Mouse (Mus musculus): ENCODE measurements around the gene Mogs. TPM values are rescaled to one million over a fixed set of nuclear protein-coding genes. Genes with fewer than 3 reads are reported as not detected.
A peak's percentile ranks its signal among the peaks of the same experiment; 100 is the strongest.
"Not testable (repeated sequence)": the region's sequence is repeated elsewhere in the genome, so short reads cannot be mapped to it uniquely, and the experiment has no call there.

Mogs gene
- polyA plus RNA-seq, 1 experiment from 2014 or later: 14.0 TPM

DNA sequence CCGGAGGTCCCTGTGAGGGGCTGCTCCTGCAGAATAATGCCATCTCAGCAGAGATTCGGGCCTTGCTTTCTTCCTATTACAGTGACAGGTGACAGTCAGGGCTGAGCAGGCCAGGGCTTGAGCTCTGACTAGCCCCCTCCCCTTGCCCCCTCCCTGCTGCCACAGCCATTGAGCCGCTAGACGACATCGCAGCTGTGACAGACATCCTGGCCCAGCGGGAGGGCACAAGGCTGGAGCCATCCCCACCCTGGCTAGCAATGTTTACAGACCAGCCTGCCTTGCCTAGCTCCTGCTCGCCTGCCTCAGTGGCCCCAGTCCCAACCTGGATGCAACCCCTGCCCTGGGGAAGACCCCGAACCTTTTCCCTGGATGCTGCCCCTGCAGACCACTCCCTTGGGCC, 36.4 kb downstream of the Mogs start:
- no peak overlapping the region for H3K9ac ChIP-seq (ENCODE audit: low read length)
- peaks cover 7% of the 10 kb centered on the region for H3K4me1 ChIP-seq (ENCODE audit: control insufficient read depth, insufficient read depth, low read length)
- H3K27me3 ChIP-seq (ENCODE audit: control insufficient read depth, insufficient read depth, low read length): no peaks in the 10 kb centered on the region
- no peak overlapping the region for H3K27ac ChIP-seq (ENCODE audit: low read length)
- H3K36me3 ChIP-seq (ENCODE audit: control insufficient read depth, insufficient read depth): peaks cover 16% of the 10 kb centered on the region
- H3K9me3 ChIP-seq (replicated peaks; ENCODE audit: control insufficient read depth, low read length): no peaks in the 10 kb centered on the region
- ATAC-seq (replicated peaks; ENCODE audit: extremely low read depth, insufficient read depth, low FRiP score): no peak
- no peak overlapping the region for H3K4me2 ChIP-seq (ENCODE audit: low read depth, low read length)
- WGBS: 38% methylated on average over 8 of the region's 8 CpGs
- H3K4me3 ChIP-seq (ENCODE audit: low read length): no peak overlapping the region

DNA sequence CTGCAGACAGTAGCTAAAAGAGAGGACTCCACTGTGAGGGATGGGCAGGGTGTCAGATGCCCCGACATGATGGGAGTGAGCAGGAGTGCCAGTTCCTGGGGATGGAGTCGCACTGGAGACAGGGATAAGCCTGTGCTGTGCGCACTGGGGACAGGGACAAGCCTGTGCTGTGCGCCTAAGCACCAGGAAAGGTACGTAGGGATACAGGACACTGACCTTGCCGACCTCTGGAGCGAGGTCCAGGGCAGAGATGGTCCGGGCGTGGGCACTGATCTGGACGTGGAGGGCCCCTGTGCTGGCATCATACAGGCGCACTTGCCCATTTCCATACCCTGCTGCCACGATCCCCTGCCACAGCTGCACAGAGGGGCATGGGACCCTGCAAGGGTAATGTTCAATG, 37.7 kb downstream of the Mogs start:
- Histone ChIP-seq H3K9me3 (replicated peaks; ENCODE audit: control insufficient read depth, low read length) (no peaks in the 10 kb centered on the region), H3K36me3 (ENCODE audit: control insufficient read depth, insufficient read depth) (peaks cover 14% of the 10 kb centered on the region), H3K9ac (ENCODE audit: low read length) (no peak overlapping the region), H3K4me3 (ENCODE audit: low read length) (no peak overlapping the region), H3K4me2 (ENCODE audit: low read depth, low read length) (no peak overlapping the region), H3K27me3 (ENCODE audit: control insufficient read depth, insufficient read depth, low read length) (no peaks in the 10 kb centered on the region), H3K4me1 (ENCODE audit: control insufficient read depth, insufficient read depth, low read length) (peaks cover 7% of the 10 kb centered on the region), H3K27ac (ENCODE audit: low read length) (no peak overlapping the region)
- 86% methylated on average over 12 of the region's 12 CpGs for WGBS
- ATAC-seq (replicated peaks; ENCODE audit: extremely low read depth, insufficient read depth, low FRiP score): no peak

DNA sequence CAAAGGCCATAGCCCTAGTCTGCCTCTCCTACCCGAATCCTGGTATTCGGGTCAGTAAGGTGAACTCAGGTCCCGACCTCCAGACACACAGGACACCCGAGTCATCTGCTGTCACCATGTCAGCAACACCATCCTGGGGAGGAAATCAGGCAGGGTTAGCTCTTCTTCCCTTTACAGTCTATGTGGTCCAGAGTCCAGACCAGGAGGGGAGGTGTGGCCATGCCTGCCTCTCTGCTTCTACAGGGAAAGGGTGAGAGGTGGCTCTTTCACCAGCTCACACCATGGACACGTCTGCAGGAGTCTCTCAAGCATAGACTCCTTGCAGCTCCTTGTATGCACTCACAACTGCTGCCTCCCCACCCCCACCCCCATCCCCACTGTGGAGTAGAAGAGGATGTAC, 38.2 kb downstream of the Mogs start:
- Histone ChIP-seq H3K4me1 (ENCODE audit: control insufficient read depth, insufficient read depth, low read length) (peaks cover 7% of the 10 kb centered on the region), H3K4me3 (ENCODE audit: low read length) (no peak overlapping the region), H3K9me3 (replicated peaks; ENCODE audit: control insufficient read depth, low read length) (no peaks in the 10 kb centered on the region), H3K27ac (ENCODE audit: low read length) (no peak overlapping the region), H3K36me3 (ENCODE audit: control insufficient read depth, insufficient read depth) (peaks cover 13% of the 10 kb centered on the region), H3K9ac (ENCODE audit: low read length) (no peak overlapping the region), H3K27me3 (ENCODE audit: control insufficient read depth, insufficient read depth, low read length) (no peaks in the 10 kb centered on the region), H3K4me2 (ENCODE audit: low read depth, low read length) (no peak overlapping the region)
- no peak for ATAC-seq (replicated peaks; ENCODE audit: extremely low read depth, insufficient read depth, low FRiP score)
- WGBS: 67% methylated on average over 5 of the region's 5 CpGs

GRCm38 (mm10) chr6:83155552-83156238, 40.4 kb downstream of the Mogs start:
- H3K9ac ChIP-seq (ENCODE audit: low read length): peak overlapping the region; percentile 68
- H3K4me2 ChIP-seq (ENCODE audit: low read depth, low read length): peak overlapping the region; percentile 92
- peaks cover 6% of the 10 kb centered on the region for H3K36me3 ChIP-seq (ENCODE audit: control insufficient read depth, insufficient read depth)
- ATAC-seq (replicated peaks; ENCODE audit: extremely low read depth, insufficient read depth, low FRiP score): peak; percentile 1; the same call in 1 of the 2 replicates
- H3K9me3 ChIP-seq (replicated peaks; ENCODE audit: control insufficient read depth, low read length): no peaks in the 10 kb centered on the region
- WGBS: 7% methylated on average over 23 of the region's 23 CpGs
- H3K4me3 ChIP-seq (ENCODE audit: low read length): peak overlapping the region; percentile 61
- peaks cover 4% of the 10 kb centered on the region for H3K27me3 ChIP-seq (ENCODE audit: control insufficient read depth, insufficient read depth, low read length)
- peaks cover 7% of the 10 kb centered on the region for H3K4me1 ChIP-seq (ENCODE audit: control insufficient read depth, insufficient read depth, low read length)
- H3K27ac ChIP-seq (ENCODE audit: low read length): no peak overlapping the region

GRCm38 (mm10) chr6:83156259-83156684, 41.0 kb downstream of the Mogs start, which contains the start of the genes Wdr54 and 1700003E16Rik:
TSS of gene Wdr54 (minus strand) at chr6:83156397.
TSS of gene 1700003E16Rik (plus strand) at chr6:83156404.
- Histone ChIP-seq H3K27me3 (ENCODE audit: control insufficient read depth, insufficient read depth, low read length) (peaks cover 10% of the 10 kb centered on the region), H3K9me3 (replicated peaks; ENCODE audit: control insufficient read depth, low read length) (no peaks in the 10 kb centered on the region), H3K4me2 (ENCODE audit: low read depth, low read length) (peak within 1 kb of the TSS; percentile 92), H3K4me1 (ENCODE audit: control insufficient read depth, insufficient read depth, low read length) (peaks cover 9% of the 10 kb centered on the region), H3K36me3 (ENCODE audit: control insufficient read depth, insufficient read depth) (peaks cover 6% of the 10 kb centered on the region), H3K27ac (ENCODE audit: low read length) (no peak within 1 kb of the TSS), H3K9ac (ENCODE audit: low read length) (peak within 1 kb of the TSS; percentile 68), H3K4me3 (ENCODE audit: low read length) (peak within 1 kb of the TSS; percentile 61)
- peak; percentile 71 for ATAC-seq (replicated peaks; ENCODE audit: extremely low read depth, insufficient read depth, low FRiP score)
- 3% methylated on average over 32 of the region's 32 CpGs for WGBS

- H3K4me3 ChIP-seq (ENCODE audit: low read length); H3K4me2 ChIP-seq (ENCODE audit: low read depth, low read length); H3K9me3 ChIP-seq (replicated peaks; ENCODE audit: control insufficient read depth, low read length); H3K27ac ChIP-seq (ENCODE audit: low read length); ATAC-seq (replicated peaks; ENCODE audit: extremely low read depth, insufficient read depth, low FRiP score); H3K9ac ChIP-seq (ENCODE audit: low read length); H3K36me3 ChIP-seq (ENCODE audit: control insufficient read depth, insufficient read depth): not testable (repeated sequence)
- WGBS: 31% methylated on average over 3 of the region's 3 CpGs
- Histone ChIP-seq H3K4me1 (ENCODE audit: control insufficient read depth, insufficient read depth, low read length) (peaks cover 18% of the 10 kb centered on the region), H3K27me3 (ENCODE audit: control insufficient read depth, insufficient read depth, low read length) (peaks cover 22% of the 10 kb centered on the region)
These were observed 44.2 kb downstream of the Mogs start for GRCm38 (mm10) chr6:83159456-83159855.

DNA sequence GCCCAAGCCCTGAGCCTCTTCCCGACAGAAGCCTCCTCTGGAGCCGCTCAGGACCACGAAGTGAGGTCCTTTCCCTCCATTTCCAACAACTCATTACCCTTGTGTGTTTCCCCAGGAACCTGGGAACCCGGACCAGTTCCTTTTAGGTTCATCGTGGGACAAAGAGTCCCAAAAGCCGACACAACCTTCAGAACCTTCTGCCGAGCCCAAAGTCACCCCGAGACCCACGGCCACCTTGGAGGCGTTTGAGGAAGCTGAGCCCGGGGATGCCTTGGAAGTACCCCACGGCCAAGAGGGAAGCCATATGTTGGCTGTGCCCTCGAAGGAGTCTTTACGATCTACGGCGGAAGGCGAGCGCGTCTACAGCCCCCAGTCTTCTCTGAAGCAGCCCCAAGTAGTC, 46.1 kb downstream of the Mogs start:
- peak overlapping the region; percentile 65 for H3K9ac ChIP-seq (ENCODE audit: low read length)
- H3K4me2 ChIP-seq (ENCODE audit: low read depth, low read length): peak overlapping the region; percentile 85
- H3K4me1 ChIP-seq (ENCODE audit: control insufficient read depth, insufficient read depth, low read length): peaks cover 18% of the 10 kb centered on the region
- H3K4me3 ChIP-seq (ENCODE audit: low read length): peak overlapping the region; percentile 53
- no peaks in the 10 kb centered on the region for H3K36me3 ChIP-seq (ENCODE audit: control insufficient read depth, insufficient read depth)
- H3K27ac ChIP-seq (ENCODE audit: low read length): no peak overlapping the region
- H3K9me3 ChIP-seq (replicated peaks; ENCODE audit: control insufficient read depth, low read length): no peaks in the 10 kb centered on the region
- peaks cover 22% of the 10 kb centered on the region for H3K27me3 ChIP-seq (ENCODE audit: control insufficient read depth, insufficient read depth, low read length)
- no peak for ATAC-seq (replicated peaks; ENCODE audit: extremely low read depth, insufficient read depth, low FRiP score)
- WGBS: 9% methylated on average over 19 of the region's 19 CpGs

- under 1% methylated on average over 49 of the region's 49 CpGs for WGBS
- no peak for ATAC-seq (replicated peaks; ENCODE audit: extremely low read depth, insufficient read depth, low FRiP score)
- H3K9ac ChIP-seq (ENCODE audit: low read length): peak overlapping the region; percentile 65
These were observed 46.8 kb downstream of the Mogs start for GRCm38 (mm10) chr6:83161921-83162641.

DNA sequence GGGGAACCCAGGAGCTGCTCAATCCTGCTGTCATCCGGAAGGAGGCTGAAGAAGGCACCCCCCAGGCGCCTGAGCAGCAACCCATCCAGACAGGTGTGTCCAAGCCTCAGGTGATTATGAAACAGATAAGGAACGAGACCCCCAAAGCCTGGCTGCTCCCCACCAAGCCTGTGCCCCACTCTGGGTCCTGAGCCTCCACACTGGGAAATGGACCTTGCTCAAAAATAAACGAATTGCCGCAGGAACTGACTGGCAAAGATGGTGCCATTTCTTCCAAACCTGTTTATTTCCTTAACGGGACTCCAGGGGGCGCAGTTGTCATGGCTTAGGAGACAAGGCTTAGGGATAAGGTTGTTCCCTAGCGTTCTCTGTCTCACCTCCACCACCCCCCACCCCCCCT, 47.4 kb downstream of the Mogs start:
- no peaks in the 10 kb centered on the region for H3K9me3 ChIP-seq (replicated peaks; ENCODE audit: control insufficient read depth, low read length)
- peaks cover 22% of the 10 kb centered on the region for H3K27me3 ChIP-seq (ENCODE audit: control insufficient read depth, insufficient read depth, low read length)
- H3K4me2 ChIP-seq (ENCODE audit: low read depth, low read length): peak overlapping the region; percentile 85
- ATAC-seq (replicated peaks; ENCODE audit: extremely low read depth, insufficient read depth, low FRiP score): no peak
- peaks cover 24% of the 10 kb centered on the region for H3K4me1 ChIP-seq (ENCODE audit: control insufficient read depth, insufficient read depth, low read length)
- WGBS: under 1% methylated on average over 8 of the region's 8 CpGs
- no peaks in the 10 kb centered on the region for H3K36me3 ChIP-seq (ENCODE audit: control insufficient read depth, insufficient read depth)
- peak overlapping the region; percentile 53 for H3K4me3 ChIP-seq (ENCODE audit: low read length)
- H3K9ac ChIP-seq (ENCODE audit: low read length): no peak overlapping the region
- H3K27ac ChIP-seq (ENCODE audit: low read length): no peak overlapping the region

More at GRCm38 (mm10) chr6:83161921-83162641, 46.8 kb downstream of the Mogs start:
- H3K9me3 ChIP-seq (replicated peaks; ENCODE audit: control insufficient read depth, low read length): no peaks in the 10 kb centered on the region
- H3K4me3 ChIP-seq (ENCODE audit: low read length): peak overlapping the region; percentile 53
- no peaks in the 10 kb centered on the region for H3K36me3 ChIP-seq (ENCODE audit: control insufficient read depth, insufficient read depth)
- no peak overlapping the region for H3K27ac ChIP-seq (ENCODE audit: low read length)
- H3K4me1 ChIP-seq (ENCODE audit: control insufficient read depth, insufficient read depth, low read length): peaks cover 22% of the 10 kb centered on the region
- H3K4me2 ChIP-seq (ENCODE audit: low read depth, low read length): peak overlapping the region; percentile 85
- peaks cover 22% of the 10 kb centered on the region for H3K27me3 ChIP-seq (ENCODE audit: control insufficient read depth, insufficient read depth, low read length)

Measured in heart, embryonic 16.5 days (tissue).